Mouse (Mus musculus): ENCODE results near the gene Fancc. TPM values are rescaled to one million over a fixed set of nuclear protein-coding genes. Genes with fewer than 3 reads are reported as not detected.
A peak's percentile ranks its signal among the peaks of the same experiment; 100 is the strongest.

The Fancc gene
- polyA plus RNA-seq, 1 experiment from 2014 or later: 5.2 TPM

GRCm38 (mm10) chr13:63245218-63245617 is 251.9 kb downstream of the Fancc start:
- peaks cover 14% of the 10 kb centered on the region for H3K36me3 ChIP-seq (replicated peaks; ENCODE audit: insufficient read depth, low read length)
- no peak overlapping the region for H3K27ac ChIP-seq (ENCODE audit: low read depth)
- TF ChIP-seq CTCF (IDR thresholded peaks at IDR 0.05; ENCODE audit: low read depth): no peak
- no peak for TF ChIP-seq EP300 (IDR thresholded peaks at IDR 0.05; ENCODE audit: low read depth)
- H3K27me3 ChIP-seq (ENCODE audit: insufficient read depth, low read length): no peaks in the 10 kb centered on the region
- WGBS (ENCODE audit: insufficient replicate concordance): 84% methylated on average over 9 of the region's 9 CpGs
- H3K4me1 ChIP-seq (ENCODE audit: insufficient read depth): peaks cover 25% of the 10 kb centered on the region
- H3K9me3 ChIP-seq (ENCODE audit: low read length): no peaks in the 10 kb centered on the region
- no peak overlapping the region for H3K4me3 ChIP-seq (ENCODE audit: low read depth, low read length)
- no peak overlapping the region for H3K9ac ChIP-seq (replicated peaks)
- DNase-seq (no peak), ATAC-seq (no peak)
- no peak overlapping the region for H3K4me2 ChIP-seq (ENCODE audit: low read depth, low read length)

GRCm38 (mm10) chr13:63244425-63244824 is 252.7 kb downstream of the Fancc start:
- Histone ChIP-seq H3K9ac (replicated peaks) (no peak overlapping the region), H3K4me2 (ENCODE audit: low read depth, low read length) (no peak overlapping the region), H3K36me3 (replicated peaks; ENCODE audit: insufficient read depth, low read length) (peaks cover 14% of the 10 kb centered on the region), H3K4me1 (ENCODE audit: insufficient read depth) (peaks cover 24% of the 10 kb centered on the region), H3K9me3 (ENCODE audit: low read length) (no peaks in the 10 kb centered on the region), H3K27ac (ENCODE audit: low read depth) (no peak overlapping the region), H3K27me3 (ENCODE audit: insufficient read depth, low read length) (no peaks in the 10 kb centered on the region), H3K4me3 (ENCODE audit: low read depth, low read length) (no peak overlapping the region)
- DNase-seq: no peak
- TF ChIP-seq EP300 (IDR thresholded peaks at IDR 0.05; ENCODE audit: low read depth) (no peak), CTCF (IDR thresholded peaks at IDR 0.05; ENCODE audit: low read depth) (no peak)
- WGBS (ENCODE audit: insufficient replicate concordance): 88% methylated on average over 3 of the region's 3 CpGs
- no peak for ATAC-seq

- no peak overlapping the region for H3K4me3 ChIP-seq (ENCODE audit: low read depth, low read length)
- H3K36me3 ChIP-seq (replicated peaks; ENCODE audit: insufficient read depth, low read length): peaks cover 14% of the 10 kb centered on the region
- no peak overlapping the region for H3K9ac ChIP-seq (replicated peaks)
- peaks cover 29% of the 10 kb centered on the region for H3K4me1 ChIP-seq (ENCODE audit: insufficient read depth)
- no peak overlapping the region for H3K27ac ChIP-seq (ENCODE audit: low read depth)
- ATAC-seq: peak; percentile 54
- WGBS (ENCODE audit: insufficient replicate concordance): 76% methylated on average over 5 of the region's 5 CpGs
- TF ChIP-seq EP300 (IDR thresholded peaks at IDR 0.05; ENCODE audit: low read depth) (no peak), CTCF (IDR thresholded peaks at IDR 0.05; ENCODE audit: low read depth) (no peak)
- DNase-seq: no peak
- no peak overlapping the region for H3K4me2 ChIP-seq (ENCODE audit: low read depth, low read length)
- no peaks in the 10 kb centered on the region for H3K27me3 ChIP-seq (ENCODE audit: insufficient read depth, low read length)
- no peaks in the 10 kb centered on the region for H3K9me3 ChIP-seq (ENCODE audit: low read length)
Measured at GRCm38 (mm10) chr13:63243586-63243985, 253.5 kb downstream of the Fancc start.

- 0 out of 2 replicates have a peak overlapping the region, but pooled peaks have one; percentile 22 for H3K27ac ChIP-seq (ENCODE audit: low read depth)
- TF ChIP-seq CTCF (IDR thresholded peaks at IDR 0.05; ENCODE audit: low read depth) (no peak), EP300 (IDR thresholded peaks at IDR 0.05; ENCODE audit: low read depth) (no peak)
- H3K4me1 ChIP-seq (ENCODE audit: insufficient read depth): peaks cover 29% of the 10 kb centered on the region
- no peak for DNase-seq
- peaks cover 14% of the 10 kb centered on the region for H3K36me3 ChIP-seq (replicated peaks; ENCODE audit: insufficient read depth, low read length)
- H3K27me3 ChIP-seq (ENCODE audit: insufficient read depth, low read length): no peaks in the 10 kb centered on the region
- no peak overlapping the region for H3K9ac ChIP-seq (replicated peaks)
- WGBS (ENCODE audit: insufficient replicate concordance): 75% methylated on average over 10 of the region's 10 CpGs
- H3K4me2 ChIP-seq (ENCODE audit: low read depth, low read length): 0 out of 2 replicates have a peak overlapping the region, but pooled peaks have one; percentile 96
- ATAC-seq: no peak
- no peak overlapping the region for H3K4me3 ChIP-seq (ENCODE audit: low read depth, low read length)
- no peaks in the 10 kb centered on the region for H3K9me3 ChIP-seq (ENCODE audit: low read length)
Measured at GRCm38 (mm10) chr13:63242401-63243192, 254.5 kb downstream of the Fancc start.

- TF ChIP-seq EP300 (IDR thresholded peaks at IDR 0.05; ENCODE audit: low read depth) (no peak), CTCF (IDR thresholded peaks at IDR 0.05; ENCODE audit: low read depth) (no peak)
- DNase-seq: no peak
- H3K4me2 ChIP-seq (ENCODE audit: low read depth, low read length): peak overlapping the region; percentile 96
- H3K4me1 ChIP-seq (ENCODE audit: insufficient read depth): peaks cover 29% of the 10 kb centered on the region
- ATAC-seq: no peak
- H3K27ac ChIP-seq (ENCODE audit: low read depth): no peak overlapping the region
- H3K36me3 ChIP-seq (replicated peaks; ENCODE audit: insufficient read depth, low read length): peaks cover 14% of the 10 kb centered on the region
- H3K4me3 ChIP-seq (ENCODE audit: low read depth, low read length): no peak overlapping the region
- 80% methylated on average over 3 of the region's 3 CpGs for WGBS (ENCODE audit: insufficient replicate concordance)
- no peaks in the 10 kb centered on the region for H3K9me3 ChIP-seq (ENCODE audit: low read length)
- no peaks in the 10 kb centered on the region for H3K27me3 ChIP-seq (ENCODE audit: insufficient read depth, low read length)
- no peak overlapping the region for H3K9ac ChIP-seq (replicated peaks)
Measured at GRCm38 (mm10) chr13:63241665-63242064, 255.4 kb downstream of the Fancc start.

- peaks cover 14% of the 10 kb centered on the region for H3K36me3 ChIP-seq (replicated peaks; ENCODE audit: insufficient read depth, low read length)
- H3K4me3 ChIP-seq (ENCODE audit: low read depth, low read length): peak overlapping the region; percentile 84
- TF ChIP-seq EP300 (IDR thresholded peaks at IDR 0.05; ENCODE audit: low read depth) (no peak), CTCF (IDR thresholded peaks at IDR 0.05; ENCODE audit: low read depth) (no peak)
- ATAC-seq (no peak), DNase-seq (no peak)
- H3K27ac ChIP-seq (ENCODE audit: low read depth): no peak overlapping the region
- H3K4me1 ChIP-seq (ENCODE audit: insufficient read depth): peaks cover 29% of the 10 kb centered on the region
- 15% methylated on average over 5 of the region's 5 CpGs for WGBS (ENCODE audit: insufficient replicate concordance)
- peak overlapping the region; percentile 96 for H3K4me2 ChIP-seq (ENCODE audit: low read depth, low read length)
- H3K9me3 ChIP-seq (ENCODE audit: low read length): no peaks in the 10 kb centered on the region
- H3K27me3 ChIP-seq (ENCODE audit: insufficient read depth, low read length): no peaks in the 10 kb centered on the region
- H3K9ac ChIP-seq (replicated peaks): peak overlapping the region; percentile 94
Measured at GRCm38 (mm10) chr13:63240835-63241234, 256.2 kb downstream of the Fancc start.
